Mouse (Mus musculus) kidney, embryonic 16.5 days (tissue): ENCODE results near the gene Crtc1. TPM values are rescaled to one million over a fixed set of nuclear protein-coding genes. Genes with fewer than 3 reads are reported as not detected.

ENCODE experiments used
- ATAC-seq: fragments of 200-750 bp; cut with Nextera tagmentation; 2 replicates; pipeline ENCODE4 v1.8.0; 2017; ENCODE audit warnings: moderate TSS enrichment; ENCODE audit not compliant: low FRiP score, low TSS enrichment
- H3K27ac ChIP-seq: fragments of 300-500 bp; sonication (generic); 2 replicates; pipeline ENCODE4 v1.5.1; 2014; ENCODE audit warnings: low read length
- H3K27me3 ChIP-seq: fragments of 300-500 bp; sonication (generic); 2 replicates; pipeline ENCODE4 v1.6.1; 2014; ENCODE audit warnings: low read length, control low read depth, mixed read lengths; ENCODE audit not compliant: insufficient read depth
- H3K36me3 ChIP-seq: fragments of 300-500 bp; sonication (generic); 2 replicates; pipeline ENCODE4 v1.6.1; 2014; ENCODE audit warnings: low read length, control low read depth, mixed read lengths; ENCODE audit not compliant: insufficient read depth
- H3K4me1 ChIP-seq: fragments of 300-500 bp; sonication (generic); 2 replicates; pipeline ENCODE4 v1.6.1; 2014; ENCODE audit warnings: low read length, control low read depth, mixed read lengths; ENCODE audit not compliant: insufficient read depth
- H3K4me2 ChIP-seq: fragments of 300-500 bp; sonication (generic); replicated peaks from 2 replicates; pipeline ENCODE4 v1.6.1; 2014; ENCODE audit warnings: low read depth, low read length
- H3K4me3 ChIP-seq: fragments of 300-500 bp; sonication (generic); 2 replicates; pipeline ENCODE4 v1.5.1; 2014; ENCODE audit warnings: mild to moderate bottlenecking, low read length
- H3K9ac ChIP-seq: fragments of 300-500 bp; sonication (generic); replicated peaks from 2 replicates; pipeline ENCODE4 v1.6.1; 2014; ENCODE audit warnings: low read length
- H3K9me3 ChIP-seq: fragments of 300-500 bp; sonication (generic); 2 replicates; pipeline ENCODE4 v1.6.1; 2016; ENCODE audit warnings: low read length, control low read depth
- whole genome bisulfite sequencing: fragments of 180-500 bp; shearing (Covaris S2); extraction: QIAGEN DNeasy Blood & Tissue Kit; methylation state at CpG from one replicate; pipeline ENCODE4 v1.1.7; 2014; 5-methylcytosine and 5-hydroxymethylcytosine counted together
- polyA plus RNA-seq: library from polyadenylated mRNA; unstranded; fragments of >200 nt; fragmentation: Nextera tagmentation; extraction: Ambion mirVana; gene quantifications from 2 replicates; pipeline ENCODE4 v1.2.1, GENCODE M21; 2015

Crtc1 gene
- polyA plus RNA-seq, 1 experiment from 2014 or later = 19.9 TPM

DNA sequence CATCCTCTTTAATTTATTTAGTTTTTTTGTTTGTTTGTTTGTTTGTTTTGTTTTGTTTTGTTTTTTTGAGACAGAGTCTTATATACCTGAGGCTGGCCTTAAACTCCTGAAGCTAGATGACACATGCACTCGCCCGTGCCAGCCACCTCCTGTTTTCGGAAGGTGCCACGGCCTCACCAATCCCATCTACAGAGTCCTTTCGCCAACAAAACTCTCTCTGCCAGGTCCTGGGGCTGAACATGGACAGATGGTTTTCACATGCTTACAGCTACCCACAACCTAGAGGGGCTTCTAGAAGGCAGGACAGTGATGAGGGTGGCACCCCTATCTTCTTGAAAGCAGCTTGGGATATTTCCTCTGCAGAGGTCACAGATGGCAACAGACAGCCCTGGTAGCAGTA is 4.2 kb downstream of the Crtc1 start:
- Histone ChIP-seq H3K27ac (no peak overlapping the region), H3K9me3 (no peaks in the 10 kb centered on the region), H3K27me3 (no peaks in the 10 kb centered on the region), H3K4me2 (no peak overlapping the region), H3K4me1 (peaks cover 9% of the 10 kb centered on the region), H3K9ac (no peak overlapping the region), H3K36me3 (no peaks in the 10 kb centered on the region), H3K4me3 (no peak overlapping the region)
- WGBS = 93% methylated on average over 5 of the region's 5 CpGs
- no peak for ATAC-seq

DNA sequence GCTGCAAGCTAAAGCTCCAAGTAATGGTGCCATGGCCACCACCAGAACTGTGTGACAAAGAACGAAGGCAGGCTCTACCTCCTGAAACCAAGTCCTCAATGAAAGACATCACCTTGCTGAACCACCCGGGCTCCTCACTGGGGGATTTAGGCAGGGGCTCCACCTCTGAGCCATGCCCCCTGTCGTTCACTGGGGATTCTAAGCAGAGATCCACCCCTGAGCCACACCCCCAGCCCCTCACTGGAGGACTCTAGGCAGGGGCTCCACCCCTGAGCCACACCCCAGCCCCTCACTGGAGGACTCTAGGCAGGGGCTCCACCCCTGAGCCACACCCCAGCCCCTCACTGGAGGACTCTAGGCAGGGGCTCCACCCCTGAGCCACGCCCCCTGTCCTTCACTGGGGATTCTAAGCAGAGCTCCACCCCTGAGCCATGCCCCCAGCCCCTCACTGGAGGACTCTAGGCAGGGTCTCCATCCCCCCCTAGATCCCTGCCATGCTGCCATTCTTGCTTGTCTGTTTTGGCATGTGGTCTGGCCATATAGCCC is 6.3 kb downstream of the Crtc1 start:
- Histone ChIP-seq H3K4me3 (no peak overlapping the region), H3K27me3 (no peaks in the 10 kb centered on the region), H3K36me3 (no peaks in the 10 kb centered on the region), H3K9ac (no peak overlapping the region), H3K27ac (no peak overlapping the region), H3K4me2 (no peak overlapping the region), H3K9me3 (no peaks in the 10 kb centered on the region), H3K4me1 (no peaks in the 10 kb centered on the region; the same call in 1 of the 2 replicates)
- ATAC-seq = no peak
- 42% methylated on average over 4 of the region's 4 CpGs for whole genome bisulfite sequencing

DNA sequence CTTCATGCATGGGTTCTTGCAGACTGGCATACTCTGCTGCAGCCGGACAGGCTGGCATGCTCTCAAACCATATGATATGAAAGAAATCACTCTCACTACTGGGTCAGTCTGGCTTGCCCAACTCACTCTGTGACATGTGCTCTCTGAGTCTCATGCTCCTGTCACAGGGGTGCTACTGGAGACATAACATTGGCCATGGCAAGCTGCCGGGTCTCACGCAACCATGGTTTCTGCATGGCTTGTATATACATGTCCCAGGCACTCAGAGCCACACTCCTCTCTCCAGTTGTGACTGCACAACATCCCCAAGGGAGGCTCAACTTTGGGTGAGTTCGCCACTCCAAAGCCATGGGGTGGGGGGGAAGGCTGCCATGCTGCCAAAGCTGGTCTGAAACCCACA is 8.2 kb downstream of the Crtc1 start:
- H3K4me3 ChIP-seq = no peak overlapping the region
- WGBS = 96% methylated on average over 4 of the region's 4 CpGs
- no peak overlapping the region for H3K27ac ChIP-seq
- no peaks in the 10 kb centered on the region for H3K9me3 ChIP-seq
- H3K4me1 ChIP-seq = no peaks in the 10 kb centered on the region
- H3K9ac ChIP-seq = no peak overlapping the region
- no peaks in the 10 kb centered on the region for H3K36me3 ChIP-seq
- no peaks in the 10 kb centered on the region for H3K27me3 ChIP-seq
- H3K4me2 ChIP-seq = no peak overlapping the region
- ATAC-seq = no peak

DNA sequence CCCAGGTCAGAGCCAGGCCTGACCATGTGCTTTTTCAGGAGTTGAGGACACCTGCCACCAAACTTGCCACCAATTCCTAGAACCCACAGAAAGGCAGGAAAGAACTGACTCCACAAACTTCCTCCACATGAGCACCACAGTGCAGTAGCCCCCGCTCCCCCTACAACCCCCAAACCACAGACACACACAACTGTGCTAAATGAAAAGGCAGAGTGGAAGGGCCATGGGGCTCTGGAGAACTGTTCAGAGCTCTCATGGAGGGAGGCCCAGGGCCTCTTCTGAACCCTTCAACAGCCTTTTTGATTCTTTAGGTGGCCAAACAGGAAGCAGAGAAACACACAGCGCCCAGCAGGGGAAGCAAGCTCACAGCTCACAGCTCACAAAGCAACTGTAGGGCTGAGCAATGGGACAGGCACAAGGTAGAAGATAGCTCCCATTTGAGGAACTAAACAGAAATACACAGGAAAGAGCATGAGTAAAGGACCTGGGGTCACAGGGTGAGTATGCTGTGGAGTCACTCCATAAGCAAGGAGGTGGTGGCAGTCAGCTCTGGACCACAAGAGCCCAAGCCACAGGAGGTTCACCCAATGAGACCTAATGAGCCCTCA is 13.0 kb downstream of the Crtc1 start:
- 0 out of 2 replicates have a peak, but pooled peaks cover under 1% of the 10 kb centered on the region for H3K4me1 ChIP-seq
- no peaks in the 10 kb centered on the region for H3K9me3 ChIP-seq
- H3K4me2 ChIP-seq = no peak overlapping the region
- H3K4me3 ChIP-seq = no peak overlapping the region
- H3K9ac ChIP-seq = no peak overlapping the region
- H3K27ac ChIP-seq = no peak overlapping the region
- 88% methylated on average over 2 of the region's 2 CpGs for WGBS
- ATAC-seq = no peak
- H3K27me3 ChIP-seq = no peaks in the 10 kb centered on the region
- H3K36me3 ChIP-seq = no peaks in the 10 kb centered on the region

DNA sequence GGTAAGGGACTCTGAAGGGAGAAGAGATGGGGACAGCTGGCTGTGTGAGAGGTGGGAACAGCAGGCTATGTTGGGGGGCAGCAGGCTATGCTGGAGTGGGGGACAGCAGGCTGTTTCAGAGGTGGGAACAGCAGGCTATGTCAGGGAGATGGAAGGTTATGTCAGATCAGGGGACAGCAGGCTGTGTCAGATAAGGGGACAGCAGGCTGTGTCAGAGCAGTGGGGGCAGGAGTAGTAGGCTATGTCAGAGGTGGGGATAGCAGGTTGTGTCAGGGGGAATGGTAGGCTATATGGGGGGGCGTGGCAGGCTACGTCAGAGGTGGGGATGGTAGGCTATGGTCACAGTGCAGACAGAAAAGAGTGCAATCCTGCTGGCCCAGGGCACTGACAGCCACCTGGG is 16.7 kb downstream of the Crtc1 start:
- no peak for ATAC-seq
- H3K9me3 ChIP-seq = no peaks in the 10 kb centered on the region
- H3K27ac ChIP-seq = no peak overlapping the region
- 65% methylated on average over 2 of the region's 2 CpGs for WGBS
- H3K36me3 ChIP-seq = no peaks in the 10 kb centered on the region
- 0 out of 2 replicates have a peak, but pooled peaks cover 14% of the 10 kb centered on the region for H3K4me1 ChIP-seq
- H3K4me2 ChIP-seq = no peak overlapping the region
- H3K9ac ChIP-seq = no peak overlapping the region
- H3K27me3 ChIP-seq = no peaks in the 10 kb centered on the region
- H3K4me3 ChIP-seq = no peak overlapping the region

DNA sequence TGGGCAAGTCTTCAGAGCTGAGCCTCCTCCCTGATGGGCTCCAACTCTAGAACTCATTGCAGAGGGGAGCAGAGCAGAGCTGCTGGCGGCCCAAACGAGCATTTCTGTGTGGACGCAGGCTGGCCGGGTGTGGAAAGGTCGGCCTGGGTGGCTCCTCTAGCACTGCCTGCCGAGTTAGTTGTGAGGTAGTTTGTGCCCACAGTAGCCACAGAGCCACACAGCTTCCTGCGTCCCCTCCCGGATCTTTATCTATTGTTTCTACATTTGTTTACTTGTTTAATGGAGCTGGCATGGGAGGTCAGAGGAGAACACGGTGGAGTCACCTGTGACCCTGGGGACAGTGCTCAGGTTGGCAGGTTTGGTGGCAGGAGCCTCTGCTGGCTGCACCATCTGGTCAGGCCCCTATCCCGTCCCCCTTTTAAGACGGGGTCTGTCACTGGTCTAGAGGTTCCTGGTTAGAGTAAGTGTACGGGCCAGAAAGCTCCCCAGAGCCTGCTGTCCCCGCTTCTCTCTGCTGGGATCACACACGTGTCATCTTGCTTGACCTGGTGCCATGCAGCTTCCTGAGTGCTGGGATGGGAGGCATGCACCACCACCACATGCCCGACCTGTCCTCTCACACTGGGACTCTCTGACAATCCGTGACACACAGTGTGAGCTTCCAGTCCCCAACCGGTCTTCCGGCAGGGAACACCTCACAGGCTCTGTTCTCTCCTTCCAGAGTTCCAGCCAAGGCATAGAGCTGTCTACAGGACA is 17.9 kb downstream of the Crtc1 start:
- 57% methylated on average over 18 of the region's 18 CpGs for WGBS
- H3K4me3 ChIP-seq = no peak overlapping the region
- H3K4me1 ChIP-seq = peaks cover 16% of the 10 kb centered on the region; the same call in 1 of the 2 replicates
- no peak overlapping the region for H3K9ac ChIP-seq
- H3K27me3 ChIP-seq = no peaks in the 10 kb centered on the region
- H3K36me3 ChIP-seq = no peaks in the 10 kb centered on the region
- no peak overlapping the region for H3K4me2 ChIP-seq
- no peak for ATAC-seq
- H3K9me3 ChIP-seq = no peaks in the 10 kb centered on the region
- H3K27ac ChIP-seq = no peak overlapping the region

DNA sequence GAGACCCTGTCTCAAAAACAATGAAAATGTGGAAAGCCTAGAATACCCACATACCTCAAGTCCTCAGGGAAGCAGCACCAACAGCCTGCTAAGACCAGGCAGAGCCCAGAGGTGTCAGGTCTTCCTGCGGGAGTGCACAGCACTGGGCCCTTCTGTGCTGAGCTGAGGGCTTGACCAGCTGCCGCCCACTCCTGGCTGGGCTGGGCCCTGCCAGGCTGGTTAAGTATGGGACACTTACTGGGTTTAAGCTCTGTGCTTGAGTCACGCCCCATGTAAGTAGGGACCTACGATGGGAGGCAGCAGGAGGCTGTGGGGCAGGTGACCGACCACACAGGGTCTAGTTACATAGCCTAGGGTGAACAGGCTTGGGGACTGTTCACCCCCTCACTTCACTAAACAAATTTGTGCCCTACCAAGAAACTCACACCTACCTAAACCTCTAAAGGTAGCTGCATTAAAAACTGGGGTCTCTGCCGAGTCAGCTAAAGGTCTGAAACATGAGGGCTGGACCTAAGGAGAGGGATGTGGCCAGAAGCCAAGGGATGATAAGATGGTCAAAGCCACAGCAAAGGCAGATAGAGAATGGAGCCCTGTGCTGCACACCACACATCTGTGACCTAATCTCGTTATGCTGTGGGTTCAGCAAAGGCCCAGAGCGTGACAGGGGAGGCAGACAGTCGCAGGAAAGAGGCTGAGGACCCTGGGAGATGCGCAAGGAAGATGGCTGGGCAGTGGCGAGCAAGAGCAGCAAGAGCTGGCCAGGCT is 19.3 kb downstream of the Crtc1 start:
- H3K4me2 ChIP-seq = no peak overlapping the region
- no peaks in the 10 kb centered on the region for H3K36me3 ChIP-seq
- H3K27ac ChIP-seq = no peak overlapping the region
- H3K4me3 ChIP-seq = no peak overlapping the region
- no peak; the same call in 1 of the 2 replicates for ATAC-seq
- H3K9ac ChIP-seq = no peak overlapping the region
- H3K27me3 ChIP-seq = no peaks in the 10 kb centered on the region
- peaks cover 16% of the 10 kb centered on the region; the same call in 1 of the 2 replicates for H3K4me1 ChIP-seq
- H3K9me3 ChIP-seq = no peaks in the 10 kb centered on the region
- WGBS = 76% methylated on average over 11 of the region's 11 CpGs

DNA sequence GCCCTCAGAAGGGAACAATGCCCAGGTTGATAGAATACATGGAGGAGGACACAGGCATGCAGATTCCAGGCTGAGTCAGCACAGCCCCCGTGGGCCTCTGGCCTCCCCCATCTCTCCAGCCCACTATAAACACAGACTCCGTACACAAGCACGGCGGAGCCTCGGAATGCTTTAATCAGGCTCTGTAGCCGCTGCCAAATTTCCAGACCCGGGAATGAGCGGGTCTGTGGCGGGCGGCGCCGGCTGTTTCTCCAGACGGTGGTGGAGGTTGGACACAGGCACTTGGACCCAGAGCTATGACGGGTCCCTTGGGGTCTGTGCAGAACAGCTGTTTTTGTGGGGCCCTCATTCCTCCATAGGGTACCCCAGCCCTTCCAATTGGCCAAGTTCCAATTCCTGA is 20.4 kb downstream of the Crtc1 start:
- H3K4me1 ChIP-seq = peaks cover 16% of the 10 kb centered on the region; the same call in 1 of the 2 replicates
- WGBS = 39% methylated on average over 14 of the region's 14 CpGs
- H3K27ac ChIP-seq = no peak overlapping the region
- H3K36me3 ChIP-seq = peaks cover 1% of the 10 kb centered on the region; the same call in 1 of the 2 replicates
- no peak overlapping the region for H3K4me3 ChIP-seq
- no peak overlapping the region for H3K9ac ChIP-seq
- no peaks in the 10 kb centered on the region for H3K27me3 ChIP-seq
- H3K4me2 ChIP-seq = no peak overlapping the region
- peak; percentile 56; the same call in 1 of the 2 replicates for ATAC-seq
- no peaks in the 10 kb centered on the region for H3K9me3 ChIP-seq

DNA sequence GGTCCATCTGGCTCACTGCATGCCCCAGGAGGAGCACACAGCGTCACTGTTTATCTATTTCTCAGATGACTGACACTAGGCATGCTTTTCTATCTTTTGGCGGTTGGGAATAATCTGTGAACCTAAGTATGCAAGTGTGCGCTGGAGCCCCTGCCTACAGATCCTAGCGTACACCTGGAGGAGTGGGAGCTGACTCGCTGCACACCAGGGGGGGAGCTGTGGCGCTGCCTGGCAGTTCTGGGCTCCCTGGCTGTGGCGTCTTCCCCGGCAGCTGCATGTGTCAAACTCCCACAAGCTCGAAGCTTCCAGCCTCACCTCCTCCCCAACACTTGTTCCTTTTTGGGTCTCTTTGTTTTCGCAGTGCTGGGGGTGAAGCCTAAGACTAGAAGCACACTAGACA is 21.5 kb downstream of the Crtc1 start:
- no peaks in the 10 kb centered on the region for H3K27me3 ChIP-seq
- 43% methylated on average over 10 of the region's 10 CpGs for WGBS
- H3K36me3 ChIP-seq = peaks cover 4% of the 10 kb centered on the region; the same call in 1 of the 2 replicates
- no peak overlapping the region for H3K9ac ChIP-seq
- no peak for ATAC-seq
- H3K4me2 ChIP-seq = no peak overlapping the region
- no peaks in the 10 kb centered on the region for H3K9me3 ChIP-seq
- H3K27ac ChIP-seq = no peak overlapping the region
- peaks cover 16% of the 10 kb centered on the region; the same call in 1 of the 2 replicates for H3K4me1 ChIP-seq
- no peak overlapping the region for H3K4me3 ChIP-seq
